Mouse (Mus musculus) embryonic fibroblast, embryonic 13.5 days (primary cell): Measurements from ENCODE around the gene Psmd8.

Experiments
- CTCF ChIP-seq: IDR thresholded peaks from 2 replicates; pipeline ENCODE4 v1.5.1; 2011; ENCODE audit warnings: mild to moderate bottlenecking, control low read depth, low read length, moderate library complexity, borderline replicate concordance; ENCODE audit not compliant: insufficient read depth
- POLR2A ChIP-seq: IDR thresholded peaks from 2 replicates; pipeline ENCODE4 v1.6.1; 2011; ENCODE audit warnings: low read depth, mild to moderate bottlenecking, control low read depth, low read length, moderate library complexity

DNA sequence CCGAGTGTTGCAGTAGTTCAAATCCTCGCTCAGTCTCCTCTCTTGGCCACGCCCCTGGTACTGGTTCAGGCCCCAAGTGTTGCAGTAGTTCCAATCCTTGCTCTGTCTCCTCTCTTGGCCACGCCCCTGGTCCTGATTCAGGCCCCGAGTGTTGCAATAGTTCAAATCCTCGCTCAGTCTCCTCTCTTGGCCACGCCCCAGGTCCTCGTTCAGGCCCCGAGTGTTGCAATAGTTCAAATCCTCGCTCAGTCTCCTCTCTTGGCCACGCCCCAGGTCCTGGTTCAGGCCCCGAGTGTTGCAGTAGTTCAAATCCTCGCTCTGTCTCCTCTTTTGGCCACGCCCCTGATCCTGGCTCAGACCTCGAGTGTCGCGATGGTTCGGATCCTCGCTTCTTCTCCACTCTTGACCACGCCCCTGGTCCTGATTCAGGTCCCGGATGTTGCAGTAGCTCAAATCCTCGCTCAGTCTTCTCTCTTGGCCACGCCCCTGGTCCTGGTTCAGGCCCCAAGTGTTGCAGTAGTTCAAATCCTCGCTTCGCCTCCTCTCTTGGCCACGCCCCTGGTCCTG, 31.8 kb upstream of the Psmd8 start:
- no peak for TF ChIP-seq POLR2A
- no peak for TF ChIP-seq CTCF
